Mouse (Mus musculus) MEL (cell line): ENCODE measurements around the gene Klf3.

Source experiments
- CTCF ChIP-seq, 3 experiments: IDR thresholded peaks in 2 of 3; conservative IDR thresholded peaks in 1 of 3; 2 replicates each; pipeline ENCODE4 v1.5.1; 2011 to 2012; ENCODE audit warnings: low read length in 3 of 3, low read depth in 2 of 3, mild to moderate bottlenecking in 2 of 3, improper control_type of control experiment in 1 of 3, inconsistent platforms in 1 of 3, mixed read lengths in 1 of 3, moderate library complexity in 1 of 3; ENCODE audit not compliant: control insufficient read depth in 1 of 3, insufficient read depth in 1 of 3, poor library complexity in 1 of 3, severe bottlenecking in 1 of 3
- EP300 ChIP-seq, 2 experiments: IDR thresholded peaks; 2 replicates each; pipeline ENCODE4 v1.6.1; 2011; ENCODE audit warnings: improper control_type of control experiment in 2 of 2, low read length in 2 of 2, low read depth in 1 of 2, mild to moderate bottlenecking in 1 of 2
- HCFC1 ChIP-seq: IDR thresholded peaks from 2 replicates; pipeline ENCODE4 v1.6.1; 2012; ENCODE audit warnings: low read depth, mild to moderate bottlenecking, inconsistent platforms, low read length, improper control_type of control experiment, moderate library complexity
- MAZ ChIP-seq: IDR thresholded peaks from 2 replicates; pipeline ENCODE4 v1.6.1; 2012; ENCODE audit warnings: low read depth, mild to moderate bottlenecking, inconsistent platforms, low read length, improper control_type of control experiment
- MYC ChIP-seq: IDR thresholded peaks from 2 replicates; pipeline ENCODE4 v1.6.1; 2011; ENCODE audit warnings: low read depth, mild to moderate bottlenecking, low read length, improper control_type of control experiment, moderate library complexity
- POLR2A ChIP-seq, 2 experiments: IDR thresholded peaks; 2 replicates each; pipeline ENCODE4 v1.6.1; 2011 to 2012; ENCODE audit warnings: low read length in 2 of 2, mild to moderate bottlenecking in 2 of 2, control low read depth in 1 of 2, improper control_type of control experiment in 1 of 2, low read depth in 1 of 2, moderate library complexity in 1 of 2; ENCODE audit not compliant: control insufficient read depth in 1 of 2, insufficient read depth in 1 of 2, poor library complexity in 1 of 2
- POLR2AphosphoS2 ChIP-seq: IDR thresholded peaks from 2 replicates; pipeline ENCODE4 v1.6.1; 2011; ENCODE audit warnings: low read length, improper control_type of control experiment
- SIN3A ChIP-seq: IDR thresholded peaks from 2 replicates; pipeline ENCODE4 v1.6.1; 2012; ENCODE audit warnings: low read length, improper control_type of control experiment, inconsistent platforms
- USF2 ChIP-seq, 2 experiments: IDR thresholded peaks; 2 replicates each; pipeline ENCODE4 v1.6.1; 2011 to 2012; ENCODE audit warnings: improper control_type of control experiment in 2 of 2, low read length in 2 of 2, borderline replicate concordance in 1 of 2, inconsistent platforms in 1 of 2, low read depth in 1 of 2, mild to moderate bottlenecking in 1 of 2; ENCODE audit not compliant: insufficient read depth in 1 of 2
- ZC3H11A ChIP-seq: IDR thresholded peaks from 2 replicates; pipeline ENCODE4 v1.6.1; 2012; ENCODE audit warnings: low read depth, mild to moderate bottlenecking, inconsistent platforms, low read length, improper control_type of control experiment
- ZKSCAN1 ChIP-seq: IDR thresholded peaks from 2 replicates; pipeline ENCODE4 v1.6.1; 2012; ENCODE audit warnings: low read depth, mild to moderate bottlenecking, inconsistent platforms, low read length, improper control_type of control experiment, moderate library complexity

- TF ChIP-seq CTCF (IDR thresholded peaks at IDR 0.05 in 2 of 3, conservative IDR thresholded peaks at IDR 0.05 in 1 of 3; ENCODE audit: control insufficient read depth in 1 of 3, insufficient read depth in 1 of 3, low read depth in 2 of 3, low read length in 3 of 3, poor library complexity in 1 of 3, severe bottlenecking in 1 of 3): no peak
- no peak for TF ChIP-seq ZKSCAN1
- TF ChIP-seq MAZ: no peak
- no peak for TF ChIP-seq ZC3H11A
- no peak for TF ChIP-seq HCFC1
- TF ChIP-seq EP300 (IDR thresholded peaks at IDR 0.05; ENCODE audit: low read depth in 1 of 2, low read length in 2 of 2): no peak
- TF ChIP-seq USF2 (IDR thresholded peaks at IDR 0.05; ENCODE audit: borderline replicate concordance in 1 of 2, insufficient read depth in 1 of 2, low read depth in 1 of 2, low read length in 2 of 2): no peak
- no peak for TF ChIP-seq SIN3A
- TF ChIP-seq POLR2A (IDR thresholded peaks at IDR 0.05; ENCODE audit: control insufficient read depth in 1 of 2, insufficient read depth in 1 of 2, low read depth in 1 of 2, low read length in 2 of 2, poor library complexity in 1 of 2): no peak
- TF ChIP-seq POLR2AphosphoS2: no peak
- TF ChIP-seq MYC: no peak
These were observed 26.4 kb downstream of the Klf3 start for GRCm38 (mm10) chr5:64829606-64830005.
